Mouse (Mus musculus): ENCODE measurements around the gene Arhgef10l.

- TF ChIP-seq GATA1 (IDR thresholded peaks at IDR 0.05; ENCODE audit: low read length) (no peak), TAL1 (IDR thresholded peaks at IDR 0.05; ENCODE audit: low read length) (no peak)
These were observed 103.2 kb downstream of the Arhgef10l start for GRCm38 (mm10) chr4:140562461-140563178.

Measured in erythroblast, embryonic 14.5 days (primary cell).